Mouse (Mus musculus): ENCODE data around the gene Bckdk.
"Not testable (repeated sequence)": the region's sequence is repeated elsewhere in the genome, so short reads cannot be mapped to it uniquely, and the experiment has no call there.

The Bckdk gene

DNA sequence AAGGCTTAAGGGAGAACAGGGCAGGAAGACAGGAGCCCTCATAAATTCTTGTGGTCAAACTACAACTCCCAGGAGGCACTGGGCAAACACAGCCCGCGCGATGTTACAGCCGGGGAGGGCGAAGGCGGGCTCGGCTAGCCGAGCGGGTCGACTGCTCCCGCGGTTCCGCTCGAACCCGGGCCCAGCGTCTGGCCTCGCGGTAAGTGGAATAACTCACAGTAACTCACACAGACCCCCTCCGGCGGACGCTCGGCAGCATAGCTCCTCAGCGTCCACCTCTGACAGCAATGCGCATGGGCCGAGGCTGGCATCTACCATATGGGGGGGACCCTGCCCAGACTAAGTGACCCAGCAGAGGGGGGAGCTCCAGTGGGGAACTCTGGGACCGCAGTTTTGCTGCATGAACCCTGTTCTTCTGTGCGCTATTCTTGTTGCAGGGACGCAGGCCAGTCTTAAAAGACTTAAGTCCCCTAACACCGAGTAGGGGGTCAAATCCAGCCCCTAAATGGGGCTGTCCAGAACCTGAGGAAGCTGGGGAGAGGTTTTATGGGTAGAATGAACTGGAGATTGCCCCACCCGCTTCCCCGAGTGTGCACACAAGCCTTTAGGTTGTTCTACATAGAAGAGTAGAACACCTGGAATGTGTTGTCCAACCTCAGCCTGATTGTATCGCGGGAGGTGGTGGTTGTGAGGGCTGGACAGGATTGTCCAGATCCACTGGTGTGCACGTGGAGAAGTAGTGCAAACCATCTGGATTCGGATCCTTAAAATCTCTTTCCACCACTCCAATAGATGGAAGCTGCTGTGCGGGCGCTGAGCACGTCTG is at the start of gene Bckdk:
Bckdk (plus strand) TSS at position 112 of the 826 bp plus-strand sequence.
- peak; percentile 71 for DNase-seq (ENCODE audit: low spot score)

DNA sequence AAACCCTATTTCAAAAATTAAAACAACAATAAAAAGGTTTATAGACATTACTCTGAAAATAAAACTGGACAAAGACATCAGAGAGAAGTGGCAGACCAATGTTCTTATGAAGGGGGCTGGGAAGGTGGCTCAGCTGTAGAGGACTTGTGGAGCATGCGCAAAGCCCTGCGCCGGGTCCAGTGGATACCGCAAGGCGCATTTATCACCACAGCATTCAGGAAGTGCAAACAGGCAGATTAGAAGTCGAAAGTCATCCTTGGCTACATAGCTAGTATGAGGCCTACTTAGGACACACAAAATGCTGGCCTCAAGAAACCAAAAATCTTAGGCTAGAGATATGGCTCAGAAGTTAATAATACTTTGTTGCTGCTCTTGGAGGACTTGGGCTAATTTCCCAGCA is 45.6 kb upstream of the Bckdk start:
- no peak for DNase-seq (ENCODE audit: low spot score)

DNA sequence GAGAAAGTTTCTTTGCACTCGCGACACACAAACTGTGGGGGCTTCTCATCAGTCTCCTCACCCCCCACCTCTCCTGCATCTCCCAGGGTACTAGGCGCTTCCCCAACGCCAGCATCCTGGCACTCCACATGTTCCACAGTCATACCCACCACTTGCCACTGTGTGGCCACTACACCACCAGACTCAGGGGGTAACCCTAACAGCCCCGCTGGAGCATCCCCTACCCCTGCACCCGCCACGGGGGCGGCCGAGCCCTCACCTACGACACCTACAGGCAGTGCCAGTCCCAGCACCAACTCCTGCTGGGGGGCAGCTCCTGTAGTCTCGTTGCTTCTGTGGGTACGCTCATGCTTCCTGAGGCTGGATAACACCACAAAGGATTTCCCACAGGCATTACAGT is 37.4 kb upstream of the Bckdk start:
- no peak for DNase-seq (ENCODE audit: low spot score)

DNA sequence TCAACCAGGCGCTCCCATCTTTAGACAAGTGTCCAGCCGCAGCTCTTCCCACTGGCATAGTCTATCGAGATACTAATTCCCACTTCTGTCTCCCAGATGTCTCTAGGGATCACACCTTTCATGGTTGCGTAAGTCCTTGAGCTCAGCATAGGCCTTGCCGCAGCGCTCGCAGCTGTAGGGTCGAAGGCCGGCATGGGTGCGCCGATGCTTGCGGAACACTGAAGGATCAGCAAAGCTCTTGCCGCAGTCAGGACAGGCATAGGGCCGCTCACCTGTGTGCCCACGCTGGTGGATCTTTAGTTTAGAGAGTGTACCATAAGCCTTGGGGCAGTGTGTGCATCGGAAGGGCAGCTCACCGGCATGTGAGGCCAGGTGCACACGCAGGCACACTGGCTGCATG is 36.2 kb upstream of the Bckdk start:
- DNase-seq (ENCODE audit: low spot score) = no peak

DNA sequence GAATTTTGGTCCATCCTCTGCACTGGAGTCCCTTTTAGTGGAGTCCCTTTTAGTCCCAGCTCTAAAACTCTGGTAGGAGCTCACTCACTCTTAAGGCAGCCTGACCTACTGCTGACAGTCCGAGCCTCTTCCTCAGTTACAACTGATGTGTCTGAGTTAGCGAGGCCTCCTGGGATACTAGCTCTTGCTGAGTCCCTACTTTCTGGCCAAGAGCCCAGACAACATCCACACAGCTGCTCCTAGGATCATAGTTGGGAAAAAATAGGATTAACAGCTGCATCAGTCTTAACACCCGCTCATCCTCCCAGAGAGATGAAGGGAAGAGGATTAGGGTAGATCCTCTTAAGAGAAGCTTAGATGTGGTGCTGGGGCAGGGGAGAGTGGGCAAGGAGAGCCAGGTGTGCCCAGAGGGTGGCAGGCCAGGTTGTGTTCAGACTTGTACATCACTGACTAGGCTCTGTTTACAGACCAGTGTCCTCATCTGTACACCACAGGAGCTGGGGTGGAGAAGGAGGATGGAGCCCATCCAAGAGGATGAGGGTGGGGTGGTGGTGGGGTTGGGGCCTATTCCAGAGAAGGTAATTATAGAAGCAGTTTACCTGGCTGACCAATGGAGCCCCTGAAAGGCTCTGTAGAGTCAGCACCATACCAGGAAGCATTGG is 34.6 kb upstream of the Bckdk start:
- DNase-seq (ENCODE audit: low spot score) = peak; percentile 65

DNA sequence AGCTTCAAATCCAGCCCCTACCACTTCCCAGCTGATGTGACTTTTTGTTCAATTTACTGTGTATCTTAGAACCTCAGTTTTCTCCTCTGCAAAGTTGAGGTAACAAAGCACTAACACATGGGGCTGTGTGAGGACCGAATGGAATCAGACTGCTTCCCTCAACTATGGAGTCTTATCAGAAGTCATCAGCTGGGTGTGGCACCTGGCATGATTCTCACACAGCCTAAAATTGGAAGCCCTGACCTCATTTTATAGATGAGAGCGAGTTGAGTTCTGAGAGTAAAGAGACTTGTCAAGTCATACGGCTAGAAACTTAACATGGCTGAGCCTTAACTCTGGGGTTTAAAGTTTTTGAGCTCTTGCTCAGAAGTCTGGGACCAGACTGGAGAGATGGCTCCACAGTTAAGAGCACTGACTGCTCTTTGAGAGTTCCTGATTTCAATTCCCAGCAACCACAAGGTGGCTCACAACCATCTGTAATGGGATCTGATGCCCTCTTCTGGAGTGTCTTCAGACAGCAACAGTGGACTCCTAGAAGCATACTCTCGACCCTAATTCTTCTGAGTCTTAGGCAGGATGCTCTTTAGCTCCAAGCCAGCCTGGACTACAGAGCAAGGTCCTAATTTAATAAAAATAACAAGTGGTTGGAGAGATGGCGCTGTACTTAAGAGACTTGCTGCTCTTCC is 33.6 kb upstream of the Bckdk start:
- no peak for DNase-seq (ENCODE audit: low spot score)

DNA sequence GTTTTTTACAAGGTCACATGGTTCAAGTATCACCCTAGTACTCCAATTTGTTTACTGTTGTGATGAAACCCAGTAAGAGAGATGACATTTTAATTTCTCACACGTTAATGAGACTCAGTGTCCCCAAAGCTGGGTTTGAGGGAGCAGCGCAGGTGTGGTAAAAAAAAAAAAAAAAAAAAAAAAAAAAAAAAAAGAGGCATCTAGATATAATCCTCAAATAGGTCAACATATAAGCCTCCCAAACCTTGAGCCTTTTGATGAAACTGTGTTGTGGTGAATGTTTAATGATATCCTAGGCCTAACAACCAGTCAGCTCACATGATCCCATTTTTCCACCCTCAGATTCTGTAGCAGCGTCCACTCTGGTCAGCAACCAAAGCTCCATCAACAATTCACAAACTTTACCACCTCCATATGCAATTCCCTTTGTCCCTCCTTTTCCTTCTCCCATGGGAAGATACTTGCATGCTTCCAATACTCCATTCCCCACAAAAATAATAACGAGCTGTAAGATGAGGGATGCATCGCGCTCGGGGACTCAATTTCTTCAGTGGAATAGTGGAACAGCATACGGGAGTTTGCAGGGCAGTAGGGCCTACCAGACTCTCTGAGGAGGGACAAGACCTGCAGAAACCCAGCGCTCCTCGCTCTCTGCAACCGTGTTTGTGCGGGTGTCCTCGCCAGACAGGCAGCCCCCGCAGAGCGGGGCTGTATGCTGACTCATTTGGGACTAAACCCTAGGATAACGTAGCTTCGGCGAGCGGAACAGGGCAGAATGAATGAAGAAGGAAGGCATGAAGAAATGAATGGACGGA is 28.9 kb upstream of the Bckdk start:
- DNase-seq (ENCODE audit: low spot score) = no peak

DNA sequence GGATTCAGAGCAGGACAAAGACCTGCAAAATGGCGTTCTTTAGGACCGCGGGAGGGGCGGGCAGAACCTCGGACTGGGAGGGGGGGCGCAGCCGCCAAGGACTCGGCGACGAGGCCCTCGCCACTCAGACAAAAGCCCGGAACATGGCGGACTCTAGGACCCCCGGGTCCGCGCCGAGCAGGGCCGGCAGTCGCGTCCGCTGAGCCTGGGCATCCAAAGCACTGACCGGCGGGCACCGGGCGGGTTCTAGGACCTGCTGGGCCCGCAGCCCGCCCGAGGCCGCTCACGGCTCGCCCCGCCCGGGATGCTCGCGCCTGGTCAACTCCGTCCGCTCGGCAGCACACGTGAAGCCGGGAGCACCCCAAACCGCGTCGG is 28.3 kb upstream of the Bckdk start:
- peak; percentile 76 for DNase-seq (ENCODE audit: low spot score)

DNA sequence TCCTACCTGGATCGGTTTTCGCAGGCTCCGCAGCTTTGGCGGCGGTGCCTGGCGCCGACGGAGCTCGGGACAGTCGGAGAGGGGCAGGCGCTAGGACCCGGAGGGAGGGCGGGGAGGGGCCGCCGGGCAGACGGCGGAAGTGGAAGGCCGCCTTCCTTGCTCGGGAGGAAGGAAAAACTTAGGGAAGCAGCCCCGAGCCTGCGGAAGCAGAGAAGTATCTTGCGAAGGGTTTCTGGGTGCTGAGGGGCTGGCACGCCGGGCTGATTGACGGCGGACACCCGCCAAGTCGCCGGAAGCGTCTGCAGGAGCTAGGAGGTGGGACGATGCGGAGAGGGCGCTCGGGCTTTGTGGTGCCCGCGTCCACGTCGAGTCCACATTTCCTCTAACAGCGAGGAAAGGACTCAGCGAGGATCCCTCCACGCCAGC is 27.8 kb upstream of the Bckdk start, which contains the start of gene Zfp646:
Zfp646 (plus strand) TSS at position 181 of the 426 bp plus-strand sequence.
- DNase-seq (ENCODE audit: low spot score) = peak; percentile 75

DNA sequence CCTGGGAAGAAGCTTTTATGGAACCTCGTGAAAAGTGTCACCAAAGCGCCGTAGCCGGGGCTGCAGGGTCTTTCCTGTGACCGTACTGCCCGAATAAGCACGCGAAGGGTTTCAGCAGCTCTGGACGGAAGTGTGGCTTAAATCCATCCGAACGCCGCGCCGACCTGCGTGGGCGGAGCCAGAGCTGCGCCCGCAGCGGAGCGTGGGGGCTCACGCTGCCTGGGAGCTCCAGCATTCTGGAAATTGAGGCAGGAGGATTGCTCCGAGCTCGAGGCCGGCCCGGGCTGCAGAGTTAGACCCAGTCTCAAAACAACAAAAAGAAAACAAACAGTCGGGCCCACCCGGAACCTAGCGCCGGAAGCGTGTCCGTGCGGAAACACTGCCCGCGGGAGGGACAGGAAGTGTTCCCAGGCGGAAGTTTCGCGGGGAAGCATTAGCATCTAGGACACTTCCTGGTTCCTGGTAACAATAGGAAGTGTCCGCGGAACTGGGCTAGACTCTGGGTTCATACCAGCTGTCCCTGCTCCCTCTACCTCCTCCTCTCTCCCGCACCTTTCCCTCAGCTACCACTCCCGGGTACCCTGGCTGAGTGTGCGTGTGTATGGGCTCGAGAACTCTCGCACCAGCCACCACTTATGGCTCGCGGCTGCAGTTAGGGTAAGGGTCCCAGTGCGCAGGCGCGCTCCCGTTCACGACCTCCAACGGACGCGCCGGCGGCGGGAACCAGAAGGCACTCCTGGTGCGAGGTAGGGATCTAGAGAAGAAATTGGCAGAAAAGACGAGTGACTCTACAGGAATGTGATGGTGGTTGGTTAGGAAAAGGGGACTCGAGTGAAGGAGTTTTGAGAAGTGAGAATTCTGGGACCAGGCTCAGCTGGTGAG is 27.2 kb upstream of the Bckdk start, which contains the start of gene Zfp668:
Zfp668 (minus strand) TSS at position 362 of the 882 bp plus-strand sequence.
- peak; percentile 91 for DNase-seq (ENCODE audit: low spot score)

DNA sequence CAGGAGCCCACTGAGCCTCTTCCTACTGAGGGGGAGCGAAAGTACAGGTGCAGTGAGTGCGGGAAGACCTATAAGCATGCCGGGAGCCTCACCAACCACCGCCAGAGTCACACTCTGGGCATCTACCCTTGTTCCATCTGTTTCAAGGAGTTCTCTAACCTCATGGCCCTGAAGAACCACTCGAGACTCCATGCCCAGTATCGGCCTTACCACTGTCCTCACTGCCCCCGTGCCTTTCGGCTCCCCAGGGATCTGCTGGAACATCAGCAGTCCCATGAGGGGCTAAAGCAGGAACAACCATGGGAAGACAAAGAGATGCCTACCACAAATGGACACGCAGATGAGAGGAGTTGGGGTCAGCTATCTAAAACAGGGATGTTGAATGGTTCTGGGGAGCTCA is 24.6 kb upstream of the Bckdk start:
- no peak for DNase-seq (ENCODE audit: low spot score)

DNA sequence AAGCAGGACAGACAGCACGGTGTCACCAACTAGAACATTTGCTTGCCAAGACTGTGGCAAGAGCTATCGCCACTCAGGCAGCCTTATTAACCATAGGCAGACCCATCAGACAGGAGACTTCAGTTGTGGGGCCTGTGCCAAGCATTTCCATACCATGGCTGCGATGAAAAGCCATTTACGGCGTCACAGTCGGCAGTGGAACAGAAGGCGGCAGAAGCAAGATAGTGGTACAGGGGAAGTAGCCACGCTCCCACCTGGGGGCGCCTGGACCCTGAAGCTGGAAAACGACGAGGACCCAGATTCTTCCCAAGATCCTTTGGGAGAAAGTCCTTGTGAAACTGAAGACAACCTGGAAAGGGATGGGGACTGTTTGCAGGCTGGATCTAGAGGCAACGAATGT is 23.5 kb upstream of the Bckdk start:
- no peak for DNase-seq (ENCODE audit: low spot score)

DNA sequence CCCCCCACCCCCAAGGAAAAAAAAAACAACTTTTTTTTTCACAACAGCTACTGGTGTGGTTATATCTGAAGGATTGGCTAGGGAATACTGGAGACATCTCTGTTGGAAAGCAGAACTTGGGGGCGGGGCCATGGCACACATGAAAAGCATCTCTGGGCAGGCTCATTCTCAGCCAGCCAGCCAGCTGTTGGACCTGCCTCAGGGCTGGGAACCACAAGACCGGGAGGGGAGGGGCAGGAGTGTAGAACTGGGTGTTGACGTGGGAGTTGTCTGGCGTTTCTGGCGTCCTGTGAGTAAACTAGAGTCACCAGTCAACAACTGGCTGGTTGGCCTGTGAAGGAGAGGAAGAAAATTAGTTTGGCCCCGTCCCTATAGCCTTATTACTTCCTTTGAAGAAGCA is 17.9 kb upstream of the Bckdk start:
- peak; percentile 67 for DNase-seq (ENCODE audit: low spot score)

DNA sequence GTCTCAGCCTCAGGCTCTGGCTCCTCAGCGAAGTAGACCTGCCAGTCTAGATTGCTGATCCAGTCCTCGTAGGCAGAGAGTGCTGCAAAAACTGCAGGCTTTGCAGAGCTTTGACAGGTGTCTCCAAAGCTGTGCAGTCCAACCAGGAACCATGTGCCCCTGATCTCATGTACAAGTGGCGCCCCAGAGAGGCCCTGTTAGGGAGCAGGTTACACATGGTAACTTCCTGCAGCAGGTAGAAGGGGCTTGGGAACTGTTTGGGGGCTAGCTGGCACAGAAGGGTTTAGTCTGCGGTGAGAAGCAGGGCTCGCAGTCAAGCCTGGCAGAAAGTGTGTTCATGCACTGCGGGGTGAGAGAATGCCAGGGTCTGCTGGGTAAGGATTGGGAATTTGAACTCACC is 17.3 kb upstream of the Bckdk start:
- DNase-seq (ENCODE audit: low spot score) = no peak

DNA sequence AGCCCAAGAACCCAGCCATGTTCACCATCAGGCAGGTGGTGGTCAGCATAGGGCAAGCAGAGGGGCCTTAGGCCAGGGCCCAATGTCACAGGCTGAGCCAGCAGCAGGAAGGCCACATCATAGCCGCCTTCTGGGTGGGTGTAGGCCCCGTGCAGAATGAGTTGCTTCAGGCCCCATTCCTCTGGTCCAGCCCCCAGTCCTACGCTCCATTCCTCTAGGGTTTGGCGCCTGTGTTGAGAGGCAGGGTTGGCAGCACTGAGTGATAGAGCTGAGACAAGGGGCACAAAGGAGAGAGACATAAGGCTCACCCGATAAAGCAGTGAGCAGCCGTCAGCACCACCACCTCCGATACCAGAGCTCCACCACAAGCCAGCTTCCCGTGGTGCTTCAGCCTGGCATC is 16.7 kb upstream of the Bckdk start:
- no peak for DNase-seq (ENCODE audit: low spot score)

DNA sequence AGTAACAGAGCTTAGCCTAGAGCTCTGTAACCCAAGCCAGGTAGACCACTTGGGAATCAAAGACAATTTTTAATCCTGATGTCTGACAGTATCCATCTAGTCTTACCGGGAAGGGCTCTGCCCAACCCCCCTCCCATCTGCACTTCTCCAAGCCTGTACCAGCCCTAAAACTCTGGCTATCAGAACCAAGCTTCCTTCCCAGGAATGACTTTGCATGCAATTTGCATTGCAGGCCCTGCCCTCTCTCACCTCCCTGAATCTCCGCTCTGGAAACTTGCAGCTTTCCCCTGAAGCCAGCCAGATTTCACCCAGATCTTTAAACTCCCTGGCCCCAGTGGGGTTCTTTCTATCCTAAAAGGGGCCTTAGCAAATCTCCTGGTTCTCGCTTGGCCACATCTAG is 16.1 kb upstream of the Bckdk start:
- DNase-seq (ENCODE audit: low spot score) = no peak

DNA sequence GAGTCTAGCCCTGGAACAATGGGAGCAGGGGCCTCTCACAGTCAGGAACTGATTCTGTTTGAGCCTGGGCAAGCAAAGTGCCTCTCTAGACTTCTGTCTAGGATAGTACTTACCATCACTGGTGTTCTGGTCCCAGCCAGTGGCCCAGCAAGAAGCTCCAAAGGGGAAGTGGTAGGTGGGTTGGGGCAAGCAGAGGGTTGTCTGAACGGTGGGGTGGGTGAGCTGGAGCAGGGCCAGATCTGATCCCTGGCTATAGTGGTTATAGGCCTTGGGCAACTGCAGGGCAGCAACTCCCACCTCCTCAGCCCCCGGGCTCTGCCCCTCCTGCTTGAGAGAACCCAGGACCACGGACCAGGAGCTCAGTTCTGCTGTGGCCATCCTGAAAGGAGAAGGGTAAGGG is 15.1 kb upstream of the Bckdk start:
- no peak for DNase-seq (ENCODE audit: low spot score)

DNA sequence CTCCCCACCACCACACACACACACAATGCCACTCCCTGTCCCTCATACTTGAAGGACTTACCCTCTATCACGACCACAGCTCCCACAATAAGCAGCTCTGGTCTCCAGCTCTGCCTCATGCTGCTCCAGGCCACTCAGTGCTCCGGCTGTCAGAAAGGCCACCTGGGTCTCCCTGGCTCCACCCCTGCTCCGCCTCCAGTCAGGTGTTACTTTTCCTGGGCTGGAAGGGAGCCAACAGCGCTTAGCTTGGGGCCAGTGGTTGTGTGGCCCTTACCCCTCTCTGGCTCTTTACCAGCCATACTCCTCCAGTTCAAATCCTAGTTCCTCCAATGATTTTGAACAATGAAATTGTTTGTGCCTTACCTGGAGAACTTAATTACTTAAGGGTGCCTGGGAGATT is 13.1 kb upstream of the Bckdk start, which contains the start of gene Prss53:
Prss53 (minus strand) TSS at position 173 of the 400 bp plus-strand sequence.
- no peak for DNase-seq (ENCODE audit: low spot score)

DNA sequence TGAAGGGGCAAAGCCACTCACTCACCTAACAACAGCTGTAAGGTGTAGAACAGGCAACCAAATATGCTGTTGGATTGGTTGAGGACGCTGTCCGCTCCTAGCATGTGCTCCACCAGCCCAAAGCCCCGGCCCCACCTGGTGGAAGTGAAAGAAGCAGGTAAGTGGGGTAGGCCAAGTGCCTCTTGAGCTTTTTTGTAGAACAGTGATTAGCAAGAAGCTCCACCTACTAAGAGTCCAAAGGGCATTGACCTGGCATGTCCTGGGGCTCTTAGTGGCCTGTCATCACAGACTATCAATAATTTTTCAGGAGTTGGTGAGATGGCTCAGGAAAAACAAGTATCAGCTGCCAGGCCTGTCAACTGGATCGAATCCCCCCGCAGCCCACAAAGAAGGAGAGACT is 9.4 kb upstream of the Bckdk start:
- DNase-seq (ENCODE audit: low spot score) = no peak

DNA sequence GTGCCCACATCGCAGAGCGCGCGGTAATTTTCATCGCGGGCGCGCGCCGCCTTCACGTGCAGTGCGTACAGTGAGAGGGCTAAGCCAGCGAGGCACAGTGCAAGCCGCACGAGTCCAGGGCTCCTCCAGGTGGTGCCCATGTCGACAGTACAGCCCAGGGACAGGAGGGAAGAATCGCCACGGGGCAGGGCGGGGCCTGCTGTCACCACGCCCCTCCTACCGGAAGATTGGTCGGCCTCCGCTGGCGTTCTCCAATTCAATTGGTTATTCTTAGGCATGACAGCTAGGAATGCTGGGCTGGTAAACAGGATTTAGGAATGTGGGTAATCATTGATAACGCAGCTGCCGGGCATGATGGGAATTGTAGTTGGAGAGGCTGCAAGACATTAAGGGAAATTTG is 8.4 kb upstream of the Bckdk start, which contains the start of the genes Gm21974 and Vkorc1:
Gm21974 (minus strand) TSS at position 13 of the 400 bp plus-strand sequence.
Vkorc1 (minus strand) TSS at position 176 of the 400 bp plus-strand sequence.
- DNase-seq (ENCODE audit: low spot score) = peak; percentile 90

DNA sequence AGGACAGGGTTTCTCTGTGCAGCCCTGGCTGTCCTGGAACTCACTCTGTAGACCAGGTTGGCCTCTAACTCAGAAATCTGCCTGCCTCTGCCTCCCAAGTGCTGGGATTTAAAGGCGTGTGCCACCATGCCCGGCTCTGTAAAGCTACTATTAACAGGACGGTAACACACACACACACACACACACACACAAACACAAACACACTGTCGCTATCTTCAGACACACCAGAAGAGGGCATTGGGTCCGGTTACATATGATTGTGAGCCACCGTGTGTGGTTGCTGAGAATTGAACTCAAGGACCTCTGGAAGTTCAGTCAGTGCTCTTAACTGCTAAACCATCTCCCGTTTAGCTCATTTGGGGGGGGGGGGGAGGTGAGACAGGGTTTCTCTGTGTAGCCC is 8.0 kb upstream of the Bckdk start:
- DNase-seq (ENCODE audit: low spot score) = not testable (repeated sequence)
